Mouse (Mus musculus): ENCODE measurements around the gene Zbtb17. TPM values are rescaled to one million over a fixed set of nuclear protein-coding genes. Genes with fewer than 3 reads are reported as not detected.

The Zbtb17 gene
- polyA plus RNA-seq, 1 experiment from 2014 or later: 48.7 TPM

DNA sequence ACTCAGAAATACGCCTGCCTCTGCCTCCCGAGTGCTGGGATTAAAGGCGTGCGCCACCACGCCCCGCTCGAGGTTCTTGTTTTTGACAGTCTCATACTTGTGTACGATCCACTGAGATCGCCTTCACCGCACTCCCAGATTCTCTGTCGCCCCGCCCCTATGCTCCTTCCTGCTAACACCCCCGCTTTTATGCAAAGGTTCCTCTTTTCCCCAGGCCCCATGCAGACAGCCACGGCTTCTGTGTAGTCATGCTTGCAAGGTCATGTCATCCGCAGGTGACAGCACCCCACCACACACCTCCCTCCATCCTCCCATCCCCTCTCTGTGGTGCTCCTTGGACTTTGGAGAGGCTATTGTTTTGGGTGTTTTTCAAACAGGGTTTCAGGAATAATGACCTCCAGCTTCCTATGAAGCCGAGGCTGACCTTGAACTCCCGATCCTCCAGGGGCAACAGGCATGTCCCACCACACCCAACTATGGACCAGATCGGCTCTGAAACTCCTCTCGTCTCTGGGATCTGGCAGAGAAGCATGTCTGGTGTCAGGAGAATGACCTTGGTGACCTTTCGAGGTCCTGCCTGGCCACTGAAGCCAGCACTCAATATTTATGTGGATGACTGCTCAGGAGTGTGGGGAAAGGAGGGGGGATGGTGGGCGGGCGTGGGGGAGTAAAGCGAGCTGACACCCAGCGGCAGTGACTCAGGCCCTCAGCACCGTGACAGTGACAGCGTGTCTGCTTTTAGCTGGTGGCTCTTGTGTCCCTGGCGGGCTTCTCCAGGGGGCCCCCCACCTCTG lies 24.9 kb upstream of the Zbtb17 start:
- Histone ChIP-seq H3K4me2 (replicated peaks) (no peak overlapping the region), H3K4me3 (no peak overlapping the region), H3K4me1 (peaks cover 24% of the 10 kb centered on the region), H3K27ac (no peak overlapping the region), H3K9ac (peak overlapping the region; percentile 35; the same call in 1 of the 2 replicates), H3K27me3 (peaks cover 23% of the 10 kb centered on the region), H3K36me3 (no peaks in the 10 kb centered on the region), H3K9me3 (0 out of 2 replicates have a peak, but pooled peaks cover 2% of the 10 kb centered on the region)
- 59% methylated on average over 27 of the region's 27 CpGs for WGBS
- ATAC-seq (ENCODE audit: low FRiP score, low read depth): no peak

DNA sequence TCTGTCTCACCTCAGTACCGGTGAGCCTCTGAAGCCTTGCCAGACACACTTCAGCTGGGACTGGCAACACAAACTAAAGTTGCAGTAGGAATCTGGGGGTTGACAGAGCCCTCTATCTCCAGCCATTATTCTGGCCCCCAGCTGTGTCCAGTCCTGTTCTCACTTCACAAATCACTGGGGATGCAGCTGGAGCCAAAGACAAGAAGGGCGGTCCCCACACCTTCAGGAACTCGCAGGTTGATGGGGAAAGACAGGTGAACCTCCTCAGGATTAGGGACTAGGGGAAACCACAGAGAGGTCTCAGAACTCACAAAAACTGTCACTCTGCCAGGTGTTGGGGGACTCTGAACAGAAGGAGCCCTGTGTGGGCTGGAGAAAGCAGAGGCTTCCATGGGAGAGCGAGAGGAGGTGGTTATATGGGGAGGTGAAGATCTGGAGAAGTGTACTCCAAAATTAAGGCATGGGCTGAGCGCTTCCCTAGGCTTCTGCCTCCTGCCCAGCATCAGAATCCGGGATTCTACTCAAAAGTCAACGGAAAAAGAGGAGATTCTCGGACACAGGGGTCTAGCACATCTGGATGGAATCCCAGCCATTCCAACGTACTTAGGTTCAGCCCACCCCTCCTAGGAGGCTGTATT lies 24.1 kb upstream of the Zbtb17 start, which contains the start of gene Hspb7:
TSS of gene Hspb7 (plus strand) at position 588 of the 638 bp plus-strand sequence.
- H3K9ac ChIP-seq: peak within 1 kb of the TSS; percentile 51

DNA sequence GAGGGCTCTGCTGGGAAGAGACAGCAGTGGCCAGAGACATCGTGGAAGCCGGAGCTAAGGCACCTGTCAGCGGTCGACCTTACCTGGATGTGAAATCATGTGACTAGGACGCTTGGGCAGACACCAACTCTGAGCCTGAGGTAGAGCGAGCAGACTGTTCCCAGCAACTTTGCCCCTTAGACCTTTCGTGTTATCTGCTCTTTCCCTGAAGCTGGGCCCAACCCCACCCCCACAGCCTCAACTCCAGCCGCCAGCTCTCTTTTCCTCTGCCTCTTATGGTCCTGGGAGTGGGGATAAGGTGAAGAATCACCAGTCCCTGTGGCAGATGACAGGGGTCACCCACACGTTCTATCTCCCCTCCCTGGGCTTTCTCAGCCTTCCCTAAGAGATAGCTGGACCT lies 23.6 kb upstream of the Zbtb17 start:
- H3K4me3 ChIP-seq: no peak overlapping the region
- H3K9me3 ChIP-seq: 0 out of 2 replicates have a peak, but pooled peaks cover 2% of the 10 kb centered on the region
- no peak for ATAC-seq (ENCODE audit: low FRiP score, low read depth)
- no peak overlapping the region for H3K4me2 ChIP-seq (replicated peaks)
- no peaks in the 10 kb centered on the region for H3K36me3 ChIP-seq
- H3K9ac ChIP-seq: peak overlapping the region; percentile 51; the same call in 1 of the 2 replicates
- no peak overlapping the region for H3K27ac ChIP-seq
- H3K27me3 ChIP-seq: peaks cover 28% of the 10 kb centered on the region
- WGBS: 35% methylated on average over 9 of the region's 9 CpGs
- H3K4me1 ChIP-seq: peaks cover 30% of the 10 kb centered on the region

More for the DNA sequence above, 24.1 kb upstream of the Zbtb17 start, which contains the start of gene Hspb7:
- Histone ChIP-seq H3K9me3 (0 out of 2 replicates have a peak, but pooled peaks cover 2% of the 10 kb centered on the region), H3K36me3 (no peaks in the 10 kb centered on the region), H3K27ac (no peak within 1 kb of the TSS), H3K4me3 (no peak within 1 kb of the TSS), H3K4me2 (replicated peaks) (no peak within 1 kb of the TSS), H3K27me3 (peaks cover 28% of the 10 kb centered on the region), H3K4me1 (peaks cover 27% of the 10 kb centered on the region)
- WGBS: 42% methylated on average over 9 of the region's 9 CpGs
- no peak for ATAC-seq (ENCODE audit: low FRiP score, low read depth)

DNA sequence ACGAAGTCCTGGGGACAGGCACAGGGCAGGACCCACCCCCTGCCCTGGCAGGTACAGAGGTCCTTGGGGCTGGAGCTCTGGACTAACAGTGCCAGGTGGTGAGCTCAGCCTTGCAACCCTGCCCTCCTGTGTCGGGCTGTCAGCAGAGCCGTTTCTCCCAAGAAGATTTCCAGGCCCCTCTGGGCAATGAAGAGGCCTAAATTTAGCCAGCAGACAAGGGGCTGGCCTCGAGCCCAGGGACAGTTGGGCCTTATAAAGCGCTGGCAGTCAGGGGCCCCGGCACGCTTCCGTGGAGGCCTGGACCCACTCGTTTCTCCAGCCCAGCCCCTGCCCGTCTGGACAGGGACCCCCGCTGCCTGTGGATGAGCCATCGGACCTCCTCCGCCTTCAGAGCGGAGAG lies 23.0 kb upstream of the Zbtb17 start:
- H3K36me3 ChIP-seq: no peaks in the 10 kb centered on the region
- H3K27me3 ChIP-seq: peaks cover 31% of the 10 kb centered on the region
- H3K27ac ChIP-seq: no peak overlapping the region
- peaks cover 35% of the 10 kb centered on the region for H3K4me1 ChIP-seq
- no peak overlapping the region for H3K4me3 ChIP-seq
- 0 out of 2 replicates have a peak, but pooled peaks cover under 1% of the 10 kb centered on the region for H3K9me3 ChIP-seq
- no peak for ATAC-seq (ENCODE audit: low FRiP score, low read depth)
- H3K4me2 ChIP-seq (replicated peaks): no peak overlapping the region
- H3K9ac ChIP-seq: peak overlapping the region; percentile 51
- WGBS: 55% methylated on average over 14 of the region's 14 CpGs

DNA sequence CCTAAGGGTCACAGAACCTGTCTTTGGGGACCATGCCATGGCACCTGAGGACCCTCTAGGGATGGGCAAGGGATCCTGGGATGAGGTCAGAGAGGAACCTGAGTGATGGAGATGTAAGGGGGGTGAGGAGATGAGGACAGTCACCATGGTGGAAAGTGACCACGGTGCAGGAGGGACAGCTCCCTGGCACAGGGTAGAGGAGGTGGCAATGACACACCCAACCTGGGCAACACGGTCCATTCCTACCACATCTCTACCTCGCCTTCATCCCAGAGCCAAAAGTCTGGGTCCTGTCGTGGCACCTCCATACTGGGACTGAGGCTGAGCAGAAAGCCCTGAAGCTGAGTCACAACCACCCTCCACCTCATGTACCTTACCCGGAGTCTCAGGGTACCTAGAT lies 21.6 kb upstream of the Zbtb17 start:
- Histone ChIP-seq H3K9me3 (no peaks in the 10 kb centered on the region), H3K27ac (no peak overlapping the region), H3K36me3 (no peaks in the 10 kb centered on the region), H3K4me1 (peaks cover 37% of the 10 kb centered on the region), H3K27me3 (peaks cover 43% of the 10 kb centered on the region), H3K4me3 (no peak overlapping the region), H3K9ac (no peak overlapping the region), H3K4me2 (replicated peaks) (no peak overlapping the region)
- ATAC-seq (ENCODE audit: low FRiP score, low read depth): no peak
- 75% methylated on average over 5 of the region's 5 CpGs for WGBS

DNA sequence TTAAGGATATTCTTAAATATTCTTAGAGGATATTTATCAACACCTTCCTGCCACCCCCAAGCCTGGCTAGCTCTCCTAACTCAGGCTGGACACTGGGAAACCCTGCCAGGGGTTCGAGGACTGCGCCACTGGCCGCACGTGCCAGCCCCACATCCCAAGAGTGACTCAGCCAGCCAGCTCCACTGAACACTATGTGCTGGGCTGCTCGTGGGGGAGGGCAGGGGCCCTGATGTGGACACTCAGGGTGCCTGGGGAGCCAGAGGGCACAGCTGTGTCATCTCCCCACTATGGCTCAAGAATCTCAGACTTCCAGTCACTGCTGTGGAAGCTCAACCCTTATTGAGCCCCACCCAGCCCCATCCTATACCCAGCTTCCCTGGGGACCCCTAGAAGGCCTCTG lies 21.2 kb upstream of the Zbtb17 start:
- no peak for ATAC-seq (ENCODE audit: low FRiP score, low read depth)
- H3K4me1 ChIP-seq: peaks cover 37% of the 10 kb centered on the region
- H3K9ac ChIP-seq: no peak overlapping the region
- WGBS: 83% methylated on average over 5 of the region's 5 CpGs
- H3K27ac ChIP-seq: no peak overlapping the region
- H3K4me3 ChIP-seq: no peak overlapping the region
- no peaks in the 10 kb centered on the region for H3K36me3 ChIP-seq
- peaks cover 43% of the 10 kb centered on the region for H3K27me3 ChIP-seq
- H3K9me3 ChIP-seq: no peaks in the 10 kb centered on the region
- no peak overlapping the region for H3K4me2 ChIP-seq (replicated peaks)

DNA sequence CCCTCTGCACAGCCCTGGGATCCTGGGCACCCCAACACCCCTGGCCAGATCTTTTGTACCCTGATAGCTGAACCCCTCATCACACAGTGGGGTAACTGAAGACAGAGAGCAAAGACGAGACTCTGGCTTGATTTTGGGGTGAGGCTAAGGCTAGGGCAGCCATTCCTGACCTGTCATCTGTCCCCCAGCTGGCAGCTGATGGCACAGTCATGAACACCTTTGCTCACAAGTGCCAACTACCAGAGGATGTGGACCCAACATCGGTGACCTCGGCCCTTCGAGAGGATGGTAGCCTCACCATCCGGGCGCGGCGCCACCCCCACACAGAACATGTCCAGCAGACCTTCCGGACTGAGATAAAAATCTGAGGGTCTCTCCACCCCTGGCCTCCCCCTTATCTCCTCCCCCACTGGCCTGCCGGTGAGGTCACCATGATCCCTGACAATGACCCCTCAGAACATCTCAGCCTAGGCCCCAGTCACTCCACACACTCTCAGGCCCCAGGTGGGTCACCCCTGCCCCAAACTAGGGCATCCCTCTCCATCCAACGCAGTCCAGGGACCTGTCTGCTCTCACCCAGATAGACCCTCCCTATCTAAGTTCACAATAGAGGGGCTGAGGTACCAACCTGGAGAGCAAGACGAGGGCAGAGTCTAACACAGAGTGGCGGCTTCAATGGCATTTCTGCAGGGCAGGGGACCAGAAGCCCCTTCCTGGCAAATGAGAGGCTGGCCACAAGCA lies 20.6 kb upstream of the Zbtb17 start:
- H3K4me3 ChIP-seq: no peak overlapping the region
- peaks cover 43% of the 10 kb centered on the region for H3K27me3 ChIP-seq
- no peaks in the 10 kb centered on the region for H3K9me3 ChIP-seq
- no peak for ATAC-seq (ENCODE audit: low FRiP score, low read depth)
- H3K36me3 ChIP-seq: no peaks in the 10 kb centered on the region
- H3K27ac ChIP-seq: no peak overlapping the region
- 87% methylated on average over 13 of the region's 13 CpGs for WGBS
- no peak overlapping the region for H3K9ac ChIP-seq
- H3K4me2 ChIP-seq (replicated peaks): no peak overlapping the region
- peaks cover 37% of the 10 kb centered on the region for H3K4me1 ChIP-seq

DNA sequence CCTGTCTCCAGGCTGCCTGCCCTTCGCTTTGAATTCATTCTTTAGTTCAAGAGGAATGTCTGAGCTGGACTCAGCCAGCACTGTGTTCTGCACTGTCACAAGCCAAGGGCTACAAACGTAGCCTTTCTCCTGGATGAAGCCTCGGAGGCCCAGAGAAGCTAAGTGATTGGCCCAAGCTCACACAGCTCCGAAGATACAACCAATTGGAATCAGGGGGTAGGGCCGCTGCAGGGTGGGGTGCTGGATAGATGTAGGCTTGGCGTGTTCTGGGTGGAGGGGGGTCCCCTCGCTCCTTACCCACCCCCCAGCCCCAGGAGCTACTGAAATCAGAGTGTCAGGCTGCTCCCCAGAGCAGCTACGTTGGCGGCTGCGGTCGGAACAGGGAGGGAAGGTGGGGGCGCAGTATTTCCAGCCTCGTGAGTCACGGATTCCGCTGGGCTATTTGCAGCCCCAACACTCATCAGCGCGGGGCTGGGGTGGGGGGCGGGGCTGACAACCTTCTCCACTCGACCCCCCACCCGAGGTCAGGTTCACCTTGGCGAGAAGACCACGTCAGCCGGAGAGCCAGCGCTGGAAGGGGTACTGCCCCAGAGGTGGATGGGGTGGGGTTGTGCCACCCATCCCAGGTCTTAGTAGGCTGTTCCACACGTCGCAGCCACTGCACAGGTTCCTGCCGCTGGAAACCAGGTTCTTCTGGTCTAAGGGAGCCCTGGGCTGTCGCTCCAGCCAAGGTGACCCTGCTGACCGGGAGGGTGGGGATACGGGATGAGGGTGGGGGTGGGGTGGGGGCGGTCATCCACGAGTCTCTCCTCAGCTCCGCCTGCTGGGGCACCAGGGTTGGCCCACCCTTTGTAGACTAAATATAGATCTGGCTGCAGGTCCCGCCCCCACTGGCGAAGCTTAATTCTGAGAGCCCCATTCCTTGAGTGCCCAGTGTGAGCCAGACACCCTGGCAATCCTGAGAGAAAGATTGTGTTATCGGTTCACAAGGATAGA lies 18.7 kb upstream of the Zbtb17 start:
- Histone ChIP-seq H3K9ac (peak overlapping the region; percentile 61), H3K4me3 (peak overlapping the region; percentile 48), H3K27ac (no peak overlapping the region), H3K9me3 (no peaks in the 10 kb centered on the region), H3K4me2 (replicated peaks) (peak overlapping the region; percentile 89), H3K27me3 (peaks cover 43% of the 10 kb centered on the region), H3K4me1 (peaks cover 22% of the 10 kb centered on the region), H3K36me3 (no peaks in the 10 kb centered on the region)
- ATAC-seq (ENCODE audit: low FRiP score, low read depth): peak; percentile 87
- WGBS: 6% methylated on average over 36 of the region's 36 CpGs

DNA sequence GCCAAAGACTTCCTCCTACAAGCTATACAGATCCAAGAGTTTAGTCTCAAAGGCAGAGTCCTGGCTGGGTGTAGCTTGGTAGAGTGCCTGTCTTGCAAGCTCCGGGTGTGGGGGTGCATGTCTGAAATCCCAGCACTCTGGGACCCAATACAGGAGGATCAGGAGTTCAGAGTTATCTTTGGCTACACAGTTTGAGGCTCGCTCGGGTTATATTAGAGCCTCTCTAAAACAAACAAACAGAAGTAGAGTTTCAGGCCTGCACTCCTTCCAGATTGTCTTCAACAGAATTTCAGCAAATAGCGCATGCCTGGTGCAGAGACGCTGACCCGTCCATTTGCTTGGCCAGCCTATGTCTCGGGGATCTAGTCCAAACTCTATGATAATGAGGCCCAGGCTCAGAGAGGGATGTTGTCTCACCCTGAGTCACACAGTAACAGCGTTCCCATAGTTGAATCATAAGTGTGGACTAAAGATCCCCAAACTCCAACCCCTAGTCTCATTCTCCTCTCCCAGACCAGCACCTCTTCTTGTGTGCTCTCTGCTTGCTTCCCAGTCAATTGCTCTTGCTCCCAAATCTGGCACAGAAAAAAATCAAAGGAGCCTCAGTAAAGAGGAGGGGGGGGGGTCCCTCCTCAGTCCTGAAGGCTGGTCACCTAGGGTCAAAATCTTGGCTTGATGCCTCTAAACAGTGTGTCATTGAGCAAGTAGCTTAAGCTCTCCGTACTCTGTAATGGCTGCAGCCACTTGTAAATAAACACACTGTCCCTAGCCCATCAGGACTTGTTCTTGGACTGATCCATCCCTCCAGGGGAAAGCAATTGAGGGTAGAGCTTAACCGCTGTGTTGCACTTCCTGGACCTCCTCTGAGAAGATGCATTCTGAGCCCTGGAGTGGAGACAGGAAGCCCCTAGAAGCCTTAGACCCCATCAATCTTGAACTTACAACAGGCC lies 17.4 kb upstream of the Zbtb17 start:
- H3K9me3 ChIP-seq: no peaks in the 10 kb centered on the region
- H3K9ac ChIP-seq: no peak overlapping the region
- H3K27me3 ChIP-seq: peaks cover 33% of the 10 kb centered on the region
- peak overlapping the region; percentile 89; the same call in 1 of the 2 replicates for H3K4me2 ChIP-seq (replicated peaks)
- H3K27ac ChIP-seq: no peak overlapping the region; the same call in 1 of the 2 replicates
- H3K36me3 ChIP-seq: no peaks in the 10 kb centered on the region
- H3K4me1 ChIP-seq: peaks cover 13% of the 10 kb centered on the region
- 76% methylated on average over 10 of the region's 10 CpGs for WGBS
- ATAC-seq (ENCODE audit: low FRiP score, low read depth): no peak
- no peak overlapping the region for H3K4me3 ChIP-seq

DNA sequence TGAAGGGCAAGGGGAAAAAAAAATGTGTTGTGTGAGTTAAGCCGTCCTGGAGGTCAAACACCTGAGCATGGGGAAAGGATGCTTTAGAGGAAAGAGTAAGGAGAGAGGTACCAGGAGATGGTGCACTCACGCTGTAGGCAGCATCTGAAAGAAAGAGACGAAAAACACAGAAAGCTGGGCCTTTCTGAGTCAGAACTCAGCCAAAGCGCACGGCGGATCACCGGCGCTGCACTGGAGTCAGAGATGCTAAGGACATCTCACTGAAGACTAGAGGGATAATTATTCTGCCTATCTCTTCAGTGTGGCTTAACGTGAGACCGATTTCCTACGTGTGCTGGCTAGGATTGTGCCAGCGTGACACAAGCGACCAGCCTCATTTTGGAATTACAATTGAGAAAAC lies 16.5 kb upstream of the Zbtb17 start:
- H3K9ac ChIP-seq: no peak overlapping the region
- no peak overlapping the region for H3K27ac ChIP-seq
- peaks cover 13% of the 10 kb centered on the region for H3K4me1 ChIP-seq
- ATAC-seq (ENCODE audit: low FRiP score, low read depth): no peak
- WGBS: 85% methylated on average over 13 of the region's 13 CpGs
- no peaks in the 10 kb centered on the region for H3K36me3 ChIP-seq
- no peak overlapping the region for H3K4me2 ChIP-seq (replicated peaks)
- H3K9me3 ChIP-seq: no peaks in the 10 kb centered on the region
- peaks cover 32% of the 10 kb centered on the region for H3K27me3 ChIP-seq
- no peak overlapping the region for H3K4me3 ChIP-seq
